Mouse (Mus musculus): ENCODE measurements around the gene Trim67.

DNA sequence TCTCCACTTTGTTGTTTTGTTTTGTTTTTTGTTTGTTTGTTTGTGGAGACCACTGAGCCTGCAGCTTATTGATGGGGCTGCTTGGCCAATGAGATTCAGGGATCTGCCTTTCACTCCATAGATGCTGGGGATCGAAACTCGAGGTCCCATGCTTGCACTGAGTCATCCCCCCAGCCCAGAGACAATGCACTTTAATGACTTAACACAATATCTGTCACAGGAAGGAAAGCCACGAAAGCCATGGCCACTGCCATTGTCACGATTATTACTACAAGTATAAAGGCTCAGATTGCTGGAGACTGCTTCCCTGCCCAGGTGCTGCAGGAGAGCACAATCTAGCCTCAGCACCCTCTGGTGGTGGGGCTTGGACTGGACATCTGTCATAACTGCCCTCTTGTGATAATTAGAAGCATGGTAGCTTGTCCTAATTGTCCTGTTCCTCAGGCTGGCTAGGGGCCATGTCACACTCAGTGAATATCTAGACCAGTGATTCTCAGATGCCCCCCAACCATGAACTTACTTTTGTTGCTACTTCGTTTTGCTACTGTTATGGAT lies 17.2 kb downstream of the Trim67 start:
- TF ChIP-seq EP300 (optimal IDR thresholded peaks at IDR 0.05) (no peak), CTCF (IDR thresholded peaks at IDR 0.05; ENCODE audit: low read depth) (peak; percentile 62)
